Mouse (Mus musculus) bone marrow, adult 2 months (tissue): Measurements from ENCODE around the gene Prmt8.

Experiments used
- CTCF ChIP-seq: fragments of 200-500 bp; IDR thresholded peaks from 2 replicates; pipeline ENCODE4 v1.5.1; 2011; ENCODE audit warnings: low read length, control low read depth; ENCODE audit not compliant: control insufficient read depth, insufficient read depth
- POLR2A ChIP-seq: fragments of 200-500 bp; IDR thresholded peaks from 2 replicates; pipeline ENCODE4 v1.6.1; 2011; ENCODE audit warnings: low read depth, mild to moderate bottlenecking, control low read depth, low read length, borderline replicate concordance; ENCODE audit not compliant: control insufficient read depth

DNA sequence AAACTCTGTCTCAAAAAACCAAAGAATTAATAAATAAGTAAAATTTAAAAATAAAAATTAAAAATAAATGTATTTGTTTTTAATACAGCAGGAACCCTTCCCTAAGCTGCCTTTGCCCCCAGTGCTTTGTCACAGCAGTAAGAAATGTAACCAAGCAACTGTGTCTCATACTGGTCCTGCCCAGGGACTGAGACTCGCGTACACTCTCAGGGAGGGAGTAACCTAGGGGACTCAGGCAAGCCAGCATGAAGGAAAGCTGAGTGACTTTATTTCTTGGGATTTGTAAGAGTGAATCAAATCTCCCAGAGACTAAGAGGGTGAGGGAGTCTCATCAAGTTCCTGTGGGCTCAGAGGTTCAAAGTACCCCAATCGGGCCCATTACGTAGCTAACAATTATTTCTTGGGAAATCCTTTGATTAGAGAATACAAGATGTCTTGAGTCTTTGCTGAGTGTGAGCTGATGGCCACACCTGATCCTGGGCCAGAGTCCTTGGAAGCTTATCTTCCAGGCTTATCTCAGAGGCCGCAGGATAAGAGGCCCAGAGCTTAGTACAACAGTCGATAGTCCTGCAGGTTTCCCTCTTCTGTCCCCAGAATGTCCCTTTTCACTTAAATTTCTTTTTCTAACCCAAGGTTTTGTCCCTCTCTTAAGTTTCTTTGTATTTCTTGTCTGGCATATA is 82.0 kb downstream of the Prmt8 start:
- no peak for TF ChIP-seq CTCF
- TF ChIP-seq POLR2A = no peak
